Mouse (Mus musculus): ENCODE results near the gene B3galt5.

Gene B3galt5

GRCm38 (mm10) chr16:96341945-96342344 is 106.3 kb downstream of the B3galt5 start:
- DNase-seq (ENCODE audit: low read depth, low spot score), result no peak

GRCm38 (mm10) chr16:96345117-96345516 is 109.5 kb downstream of the B3galt5 start:
- DNase-seq (ENCODE audit: low read depth, low spot score), result peak; percentile 91

GRCm38 (mm10) chr16:96348070-96348469 is 112.5 kb downstream of the B3galt5 start:
- peak; percentile 61 for DNase-seq (ENCODE audit: low read depth, low spot score)

- no peak for DNase-seq (ENCODE audit: low read depth, low spot score)
Measured at GRCm38 (mm10) chr16:96348766-96349165, 113.2 kb downstream of the B3galt5 start.

- no peak for DNase-seq (ENCODE audit: low read depth, low spot score)
Measured at GRCm38 (mm10) chr16:96351520-96351919, 115.9 kb downstream of the B3galt5 start.

- no peak for DNase-seq (ENCODE audit: low read depth, low spot score)
Measured at GRCm38 (mm10) chr16:96353296-96353896, 117.8 kb downstream of the B3galt5 start.

- DNase-seq (ENCODE audit: low read depth, low spot score), result no peak
Measured at GRCm38 (mm10) chr16:96353996-96354395, 118.4 kb downstream of the B3galt5 start.

- peak; percentile 61 for DNase-seq (ENCODE audit: low read depth, low spot score)
Measured at GRCm38 (mm10) chr16:96357903-96358302, 122.3 kb downstream of the B3galt5 start.

- no peak for DNase-seq (ENCODE audit: low read depth, low spot score)
Measured at GRCm38 (mm10) chr16:96361305-96362124, 125.9 kb downstream of the B3galt5 start.

GRCm38 (mm10) chr16:96362873-96363272 is 127.3 kb downstream of the B3galt5 start:
- DNase-seq (ENCODE audit: low read depth, low spot score), result peak; percentile 70

GRCm38 (mm10) chr16:96363277-96363676 is 127.7 kb downstream of the B3galt5 start:
- no peak for DNase-seq (ENCODE audit: low read depth, low spot score)

- no peak for DNase-seq (ENCODE audit: low read depth, low spot score)
Measured at GRCm38 (mm10) chr16:96364870-96365269, 129.3 kb downstream of the B3galt5 start.
